Mouse (Mus musculus) Muller cell, postnatal 12 days (primary cell): ENCODE measurements at regions not wholly inside any gene's neighbourhood (a gene's known extent, or its start where the extent isn't known, plus 50 kb on each side); places are given as distances from the start of the nearest gene placed in this dataset.

Experiments used
- DNase-seq: peaks from one replicate; pipeline ENCODE4 v3.0.0-alpha.2; 2015; ENCODE audit errors: inconsistent ontology term

GRCm38 (mm10) chrX:118320123-118320522 lies 106.9 kb upstream of the Tgif2lx2 start:
- peak; percentile 0 for DNase-seq

DNA sequence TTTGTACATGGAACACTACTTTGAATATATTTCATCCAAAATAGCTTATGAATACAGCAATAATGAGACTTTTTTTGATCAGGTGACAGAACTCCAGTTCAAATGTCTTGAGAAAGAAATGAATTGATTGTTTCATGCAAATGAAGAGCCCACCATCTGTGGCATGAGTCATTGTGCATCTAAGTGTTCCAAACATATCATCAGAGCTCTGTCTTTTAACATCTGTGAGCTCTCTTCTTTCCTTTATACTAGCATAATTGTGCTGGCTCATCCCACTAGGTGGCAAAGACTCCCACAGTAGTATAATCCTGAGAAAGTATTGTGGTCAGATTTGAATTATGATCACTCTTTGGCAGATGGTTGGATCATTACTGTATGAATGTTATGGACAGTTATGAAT lies 70.1 kb upstream of the Tgif2lx2 start:
- DNase-seq: no peak
